Mouse (Mus musculus): ENCODE measurements around the gene BC052040. TPM values are rescaled to one million over a fixed set of nuclear protein-coding genes. Genes with fewer than 3 reads are reported as not detected.

Gene BC052040
- total and polyA plus RNA-seq, 3 experiments, result 9.8 to 64.0 (median 11.0) TPM

- Histone ChIP-seq H3K4me3 (ENCODE audit: low read depth, low read length) (no peak overlapping the region), H3K36me3 (replicated peaks) (peaks cover 64% of the 10 kb centered on the region), H3K9me3 (replicated peaks) (no peaks in the 10 kb centered on the region), H3K27me3 (ENCODE audit: insufficient read depth, low read length) (no peaks in the 10 kb centered on the region), H3K4me1 (ENCODE audit: insufficient read depth, low read depth, low read length) (no peaks in the 10 kb centered on the region)
- TF ChIP-seq POLR2AphosphoS5 (IDR thresholded peaks at IDR 0.05; ENCODE audit: insufficient replicate concordance, low read depth, low read length), result no peak
- TF ChIP-seq GATA1 (IDR thresholded peaks at IDR 0.05; ENCODE audit: borderline replicate concordance, low read length), result no peak
- TF ChIP-seq CTCF (IDR thresholded peaks at IDR 0.05; ENCODE audit: low read depth, low read length), result no peak
- no peak for TF ChIP-seq TAL1 (conservative IDR thresholded peaks at IDR 0.05; ENCODE audit: low read depth, low read length)
- no peak for TF ChIP-seq GATA2 (IDR thresholded peaks at IDR 0.05; ENCODE audit: borderline replicate concordance, low read depth, low read length)
- ATAC-seq (ENCODE audit: extremely low read depth, insufficient number of reproducible peaks, low FRiP score, poor library complexity, severe bottlenecking) (no peak), DNase-seq (ENCODE audit: low spot score) (no peak)
These were observed 149.7 kb downstream of the BC052040 start for GRCm38 (mm10) chr2:115731171-115731570.

- ATAC-seq (ENCODE audit: extremely low read depth, insufficient number of reproducible peaks, low FRiP score, poor library complexity, severe bottlenecking) (no peak), DNase-seq (ENCODE audit: low spot score) (no peak)
- no peaks in the 10 kb centered on the region for H3K9me3 ChIP-seq (replicated peaks)
- no peak overlapping the region for H3K4me3 ChIP-seq (ENCODE audit: low read depth, low read length)
- H3K4me1 ChIP-seq (ENCODE audit: insufficient read depth, low read depth, low read length), result no peaks in the 10 kb centered on the region
- no peak for TF ChIP-seq GATA1 (IDR thresholded peaks at IDR 0.05; ENCODE audit: borderline replicate concordance, low read length)
- no peak for TF ChIP-seq GATA2 (IDR thresholded peaks at IDR 0.05; ENCODE audit: borderline replicate concordance, low read depth, low read length)
- no peak for TF ChIP-seq POLR2AphosphoS5 (IDR thresholded peaks at IDR 0.05; ENCODE audit: insufficient replicate concordance, low read depth, low read length)
- TF ChIP-seq CTCF (IDR thresholded peaks at IDR 0.05; ENCODE audit: low read depth, low read length), result no peak
- no peak for TF ChIP-seq TAL1 (conservative IDR thresholded peaks at IDR 0.05; ENCODE audit: low read depth, low read length)
- no peaks in the 10 kb centered on the region for H3K27me3 ChIP-seq (ENCODE audit: insufficient read depth, low read length)
- peaks cover 63% of the 10 kb centered on the region for H3K36me3 ChIP-seq (replicated peaks)
These were observed 151.1 kb downstream of the BC052040 start for GRCm38 (mm10) chr2:115732572-115732971.

GRCm38 (mm10) chr2:115733017-115733692 is 151.6 kb downstream of the BC052040 start:
- H3K27me3 ChIP-seq (ENCODE audit: insufficient read depth, low read length), result no peaks in the 10 kb centered on the region
- peaks cover 58% of the 10 kb centered on the region for H3K36me3 ChIP-seq (replicated peaks)
- no peak overlapping the region for H3K4me3 ChIP-seq (ENCODE audit: low read depth, low read length)
- no peaks in the 10 kb centered on the region for H3K9me3 ChIP-seq (replicated peaks)
- H3K4me1 ChIP-seq (ENCODE audit: insufficient read depth, low read depth, low read length), result no peaks in the 10 kb centered on the region
- TF ChIP-seq TAL1 (conservative IDR thresholded peaks at IDR 0.05; ENCODE audit: low read depth, low read length), result no peak
- no peak for TF ChIP-seq POLR2AphosphoS5 (IDR thresholded peaks at IDR 0.05; ENCODE audit: insufficient replicate concordance, low read depth, low read length)
- TF ChIP-seq CTCF (IDR thresholded peaks at IDR 0.05; ENCODE audit: low read depth, low read length), result no peak
- no peak for TF ChIP-seq GATA1 (IDR thresholded peaks at IDR 0.05; ENCODE audit: borderline replicate concordance, low read length)
- TF ChIP-seq GATA2 (IDR thresholded peaks at IDR 0.05; ENCODE audit: borderline replicate concordance, low read depth, low read length), result no peak
- no peak for DNase-seq (ENCODE audit: low spot score)
- ATAC-seq (ENCODE audit: extremely low read depth, insufficient number of reproducible peaks, low FRiP score, poor library complexity, severe bottlenecking), result no peak

- no peak for DNase-seq (ENCODE audit: low spot score)
- Histone ChIP-seq H3K27me3 (ENCODE audit: insufficient read depth, low read length) (no peaks in the 10 kb centered on the region), H3K9me3 (replicated peaks) (no peaks in the 10 kb centered on the region), H3K36me3 (replicated peaks) (peaks cover 54% of the 10 kb centered on the region), H3K4me1 (ENCODE audit: insufficient read depth, low read depth, low read length) (no peaks in the 10 kb centered on the region), H3K4me3 (ENCODE audit: low read depth, low read length) (no peak overlapping the region)
- TF ChIP-seq TAL1 (conservative IDR thresholded peaks at IDR 0.05; ENCODE audit: low read depth, low read length) (no peak), GATA1 (IDR thresholded peaks at IDR 0.05; ENCODE audit: borderline replicate concordance, low read length) (no peak), GATA2 (IDR thresholded peaks at IDR 0.05; ENCODE audit: borderline replicate concordance, low read depth, low read length) (no peak), POLR2AphosphoS5 (IDR thresholded peaks at IDR 0.05; ENCODE audit: insufficient replicate concordance, low read depth, low read length) (no peak)
- no peak for ATAC-seq (ENCODE audit: extremely low read depth, insufficient number of reproducible peaks, low FRiP score, poor library complexity, severe bottlenecking)
These were observed 153.3 kb downstream of the BC052040 start for GRCm38 (mm10) chr2:115734850-115735249.

- DNase-seq (ENCODE audit: low spot score) (no peak), ATAC-seq (ENCODE audit: extremely low read depth, insufficient number of reproducible peaks, low FRiP score, poor library complexity, severe bottlenecking) (no peak)
- Histone ChIP-seq H3K27me3 (ENCODE audit: insufficient read depth, low read length) (no peaks in the 10 kb centered on the region), H3K4me1 (ENCODE audit: insufficient read depth, low read depth, low read length) (no peaks in the 10 kb centered on the region), H3K4me3 (ENCODE audit: low read depth, low read length) (no peak overlapping the region), H3K9me3 (replicated peaks) (no peaks in the 10 kb centered on the region), H3K36me3 (replicated peaks) (peaks cover 43% of the 10 kb centered on the region)
- TF ChIP-seq POLR2AphosphoS5 (IDR thresholded peaks at IDR 0.05; ENCODE audit: insufficient replicate concordance, low read depth, low read length) (no peak), TAL1 (conservative IDR thresholded peaks at IDR 0.05; ENCODE audit: low read depth, low read length) (no peak), GATA1 (IDR thresholded peaks at IDR 0.05; ENCODE audit: borderline replicate concordance, low read length) (no peak), GATA2 (IDR thresholded peaks at IDR 0.05; ENCODE audit: borderline replicate concordance, low read depth, low read length) (no peak), CTCF (IDR thresholded peaks at IDR 0.05; ENCODE audit: low read depth, low read length) (no peak)
These were observed 154.9 kb downstream of the BC052040 start for GRCm38 (mm10) chr2:115736416-115736815.

GRCm38 (mm10) chr2:115737966-115738365 is 156.4 kb downstream of the BC052040 start:
- H3K4me1 ChIP-seq (ENCODE audit: insufficient read depth, low read depth, low read length), result no peaks in the 10 kb centered on the region
- TF ChIP-seq GATA1 (IDR thresholded peaks at IDR 0.05; ENCODE audit: borderline replicate concordance, low read length) (no peak), GATA2 (IDR thresholded peaks at IDR 0.05; ENCODE audit: borderline replicate concordance, low read depth, low read length) (no peak), TAL1 (conservative IDR thresholded peaks at IDR 0.05; ENCODE audit: low read depth, low read length) (no peak), POLR2AphosphoS5 (IDR thresholded peaks at IDR 0.05; ENCODE audit: insufficient replicate concordance, low read depth, low read length) (no peak), CTCF (IDR thresholded peaks at IDR 0.05; ENCODE audit: low read depth, low read length) (no peak)
- H3K27me3 ChIP-seq (ENCODE audit: insufficient read depth, low read length), result no peaks in the 10 kb centered on the region
- H3K9me3 ChIP-seq (replicated peaks), result no peaks in the 10 kb centered on the region
- DNase-seq (ENCODE audit: low spot score), result no peak
- H3K4me3 ChIP-seq (ENCODE audit: low read depth, low read length), result no peak overlapping the region
- peaks cover 42% of the 10 kb centered on the region for H3K36me3 ChIP-seq (replicated peaks)
- ATAC-seq (ENCODE audit: extremely low read depth, insufficient number of reproducible peaks, low FRiP score, poor library complexity, severe bottlenecking), result no peak

All from G1E (cell line).